Mouse (Mus musculus): ENCODE data around the gene Tmod1.

Gene Tmod1

GRCm38 (mm10) chr4:46056163-46056562 lies 17.4 kb downstream of the Tmod1 start:
- no peak for DNase-seq

- no peak for DNase-seq
These were observed 22.7 kb downstream of the Tmod1 start for GRCm38 (mm10) chr4:46061259-46061962.

GRCm38 (mm10) chr4:46063841-46064240 lies 25.1 kb downstream of the Tmod1 start:
- DNase-seq, result no peak

DNA sequence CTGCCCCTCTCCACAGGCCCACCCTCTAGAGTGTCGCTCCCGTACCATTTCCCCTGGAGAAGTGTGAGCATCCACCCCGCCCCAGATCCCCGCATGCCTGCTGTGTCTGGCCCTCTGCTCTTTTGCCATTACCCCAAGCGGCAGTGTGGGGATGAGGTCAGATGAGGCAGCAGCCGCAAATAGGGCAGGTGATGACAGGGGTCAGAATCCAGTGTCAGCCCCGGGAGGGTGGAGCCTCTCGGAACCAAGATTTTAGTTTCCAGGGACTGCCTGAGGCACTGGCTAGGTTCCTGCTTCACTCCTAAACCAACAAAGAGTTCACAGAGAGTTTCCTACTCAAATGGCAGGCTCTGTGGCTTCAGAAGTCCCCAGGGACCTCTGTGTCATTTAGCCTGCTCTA lies 25.5 kb downstream of the Tmod1 start:
- DNase-seq, result no peak

DNA sequence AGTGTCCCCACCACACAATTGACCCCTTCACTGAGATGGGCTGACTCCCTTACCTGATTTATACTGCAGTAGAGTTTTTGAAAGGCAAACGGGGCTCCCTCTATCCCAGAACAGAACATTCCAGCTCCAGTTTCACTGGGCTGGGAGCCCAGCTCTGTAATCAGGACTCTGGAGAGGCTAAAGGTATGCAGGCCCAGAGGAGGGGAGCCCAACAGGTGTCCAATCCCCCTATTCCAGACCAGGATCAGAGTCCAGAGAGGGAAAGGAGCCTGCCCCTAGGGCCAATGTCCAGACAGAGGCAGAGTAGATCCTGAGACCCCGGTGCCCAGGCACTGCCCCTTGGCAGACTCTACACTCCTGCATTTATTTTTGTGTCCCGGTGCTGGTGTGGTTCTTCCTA lies 26.2 kb downstream of the Tmod1 start:
- DNase-seq, result no peak

DNA sequence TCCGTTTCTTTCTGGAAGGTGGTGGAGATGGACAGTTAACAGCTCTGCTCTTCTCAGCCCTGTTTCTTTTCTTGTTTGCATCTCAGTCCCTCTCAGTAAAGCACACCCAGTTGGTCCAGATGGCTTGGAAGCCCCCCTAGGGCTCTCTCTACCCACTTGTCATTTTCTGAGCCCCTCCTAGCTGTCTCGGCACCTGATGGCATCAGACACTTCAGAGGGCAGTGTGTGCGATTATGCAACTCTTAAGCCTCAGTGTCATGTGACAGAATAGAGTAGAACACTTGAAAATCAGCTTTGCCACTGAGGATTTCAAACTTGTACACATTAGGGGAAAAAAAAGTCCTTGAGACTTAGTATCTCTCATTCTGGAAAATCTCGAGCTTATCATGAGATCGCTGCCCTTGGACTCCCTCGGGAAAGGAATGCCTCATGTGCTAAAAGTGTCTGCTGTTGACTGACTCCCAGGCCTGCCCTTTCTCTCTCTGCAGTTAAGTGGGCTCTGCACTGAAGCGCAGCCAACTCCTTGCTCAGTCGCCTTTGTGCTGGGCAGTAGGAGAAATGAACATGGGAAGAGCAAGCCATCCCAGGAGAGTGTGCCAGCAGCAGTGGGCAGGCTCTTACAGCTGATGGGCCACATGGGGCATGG lies 27.1 kb downstream of the Tmod1 start:
- DNase-seq, result no peak

- no peak for DNase-seq
These were observed 29.3 kb downstream of the Tmod1 start for GRCm38 (mm10) chr4:46068060-46068459.

- no peak for DNase-seq
These were observed 29.8 kb downstream of the Tmod1 start for GRCm38 (mm10) chr4:46068573-46068972.

DNA sequence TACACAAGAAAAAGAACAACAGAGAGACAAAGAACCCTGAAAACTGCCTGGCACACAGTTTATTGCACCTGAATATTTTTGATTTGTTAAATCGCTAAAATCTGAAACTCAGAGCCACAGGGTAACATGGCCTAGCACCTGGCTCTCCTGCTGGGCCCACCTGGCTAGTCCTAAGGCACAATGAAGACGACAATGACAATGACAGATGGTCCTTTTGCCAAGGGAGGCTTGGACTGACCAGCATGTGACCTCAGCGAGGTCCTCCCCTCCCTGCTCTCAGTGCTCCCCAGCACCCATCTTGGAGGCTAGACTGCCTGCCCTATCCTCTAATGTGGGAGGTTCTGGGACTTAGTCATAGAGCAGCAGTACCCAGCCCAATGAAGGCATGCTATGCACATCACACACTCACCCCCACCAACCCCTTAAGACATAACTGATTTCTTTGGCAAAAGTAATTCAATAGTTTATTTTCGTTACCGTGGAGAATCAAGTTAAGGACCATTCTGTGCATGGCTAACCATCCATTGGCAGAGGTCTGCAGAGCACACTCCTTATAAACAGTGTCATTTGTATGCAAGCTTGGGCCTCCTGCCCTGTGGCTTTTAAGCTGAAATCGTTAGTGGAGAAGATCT lies 31.2 kb downstream of the Tmod1 start:
- no peak for DNase-seq

- no peak for DNase-seq
These were observed 33.9 kb downstream of the Tmod1 start for GRCm38 (mm10) chr4:46072631-46073030.

GRCm38 (mm10) chr4:46073736-46074135 lies 35.0 kb downstream of the Tmod1 start:
- DNase-seq, result no peak

- DNase-seq, result no peak
These were observed 36.9 kb downstream of the Tmod1 start for GRCm38 (mm10) chr4:46075664-46076063.

GRCm38 (mm10) chr4:46076892-46077291 lies 38.2 kb downstream of the Tmod1 start:
- no peak for DNase-seq

- no peak for DNase-seq
These were observed 41.5 kb downstream of the Tmod1 start for GRCm38 (mm10) chr4:46080261-46080660.

GRCm38 (mm10) chr4:46082555-46082954 lies 43.8 kb downstream of the Tmod1 start:
- no peak for DNase-seq

- DNase-seq, result no peak
These were observed 45.9 kb downstream of the Tmod1 start for GRCm38 (mm10) chr4:46084416-46085172.

DNA sequence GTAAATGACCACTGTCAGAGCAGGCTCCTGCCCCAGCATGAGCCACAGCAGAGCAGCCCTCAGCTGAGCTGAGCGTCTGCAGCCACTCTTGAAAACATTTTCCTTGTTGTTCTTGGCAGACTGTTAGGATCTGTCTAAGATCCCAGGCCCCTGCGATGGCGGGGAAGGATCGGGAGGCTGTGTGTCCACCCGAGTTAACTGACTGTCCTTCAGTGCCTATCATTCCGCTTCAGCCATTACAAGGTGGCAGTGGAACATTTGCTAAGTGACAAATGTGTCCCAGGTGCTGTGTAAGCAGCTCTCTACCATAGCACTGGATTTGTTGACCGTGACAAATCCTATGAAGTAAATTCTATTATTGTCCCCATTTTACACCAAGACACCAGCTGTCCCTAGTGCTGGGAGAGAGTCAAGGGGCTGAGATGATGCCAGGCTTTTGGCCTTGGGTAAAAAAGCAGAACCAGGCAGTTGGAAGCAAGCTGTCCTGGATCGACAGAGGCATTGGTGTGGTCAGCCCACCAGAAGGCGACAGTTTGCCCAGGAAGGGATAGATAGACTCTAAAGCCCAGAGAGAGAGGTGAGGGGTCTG lies 46.6 kb downstream of the Tmod1 start:
- DNase-seq, result no peak

GRCm38 (mm10) chr4:46086718-46087426 lies 48.1 kb downstream of the Tmod1 start:
- no peak for DNase-seq

DNA sequence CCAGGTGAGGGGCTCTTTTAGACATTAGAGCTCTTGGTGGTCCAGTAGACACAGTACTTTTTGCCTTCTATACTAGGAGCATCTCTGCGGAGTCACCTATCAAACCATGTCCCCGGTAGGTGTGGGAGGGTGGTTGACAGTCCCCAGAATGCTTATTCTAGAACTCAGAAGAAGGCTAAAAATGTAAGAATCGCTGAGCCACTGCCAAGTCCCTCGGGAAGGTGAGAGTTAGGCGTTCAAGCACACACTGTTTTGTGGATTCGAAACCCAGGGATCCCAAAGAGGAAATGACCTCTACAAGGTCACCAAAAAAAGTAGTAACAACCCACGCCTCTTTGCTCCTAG lies 48.7 kb downstream of the Tmod1 start:
- no peak for DNase-seq

- no peak for DNase-seq
These were observed 49.1 kb downstream of the Tmod1 start for GRCm38 (mm10) chr4:46087852-46088251.

DNA sequence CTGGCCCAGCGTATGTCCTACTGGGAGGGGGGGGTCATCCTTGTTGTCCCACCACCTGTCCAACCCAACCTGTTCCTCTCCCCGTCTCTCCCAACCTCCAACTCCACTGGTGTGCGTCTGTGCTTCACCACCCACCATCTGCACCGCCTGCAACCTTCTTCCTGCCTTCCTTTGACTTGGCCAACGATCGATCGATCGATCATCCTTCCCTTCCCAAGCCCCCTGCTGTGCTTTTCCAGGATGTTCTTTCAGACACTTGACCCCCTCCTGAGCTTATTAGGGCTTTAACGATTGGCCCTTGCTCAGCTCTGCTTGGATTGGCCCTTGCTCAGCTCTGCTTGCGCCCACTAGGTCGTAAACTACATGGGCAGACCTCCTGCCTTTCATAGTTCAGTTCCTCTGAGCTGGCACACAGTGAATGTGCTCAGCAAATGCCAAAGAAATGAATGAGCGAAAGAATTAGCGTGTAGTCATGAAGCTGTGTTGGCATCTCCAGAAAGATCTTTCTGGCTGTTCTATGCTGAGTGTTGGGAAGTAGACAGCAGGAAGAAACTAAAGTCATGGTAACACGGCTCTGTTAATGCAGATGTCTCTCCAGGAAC lies 50.9 kb downstream of the Tmod1 start:
- no peak for DNase-seq

- DNase-seq, result no peak
These were observed 53.8 kb downstream of the Tmod1 start for GRCm38 (mm10) chr4:46092429-46093076.
